Comparison of ENCODE assay signal across 12 mouse cellular contexts in genomic region chr12:12725075-12725474, GRCm38 (mm10).
DNase-seq lines count a peak whose midpoint lies in the region; ATAC-seq and TF ChIP-seq lines count a peak whose summit lies in the region.
"Had no signal": no experiment of that assay in that cellular context is flagged by ENCODE, and none has a peak within 500 bp of the region (broad histone marks: within the 10 kb centered on the region; RNA-seq: fewer than 3 reads in every experiment).

No protein-coding gene starts in this region.

- 0 out of 2 replicates have a peak overlapping the region, but pooled peaks have one; percentile 18 for H3K9ac ChIP-seq in forebrain, embryonic 13.5 days
- H3K9ac ChIP-seq in midbrain, embryonic 11.5 days (ENCODE audit: low read length) = peak overlapping the region; percentile 43
- no peak overlapping the region for H3K9ac ChIP-seq in kidney, embryonic 16.5 days (replicated peaks; ENCODE audit: low read length)

- H3K4me2 ChIP-seq in forebrain, embryonic 13.5 days = peak overlapping the region; percentile 42
- H3K4me2 ChIP-seq in midbrain, embryonic 11.5 days = peak overlapping the region; percentile 39
- H3K4me2 ChIP-seq in kidney, embryonic 16.5 days (replicated peaks; ENCODE audit: low read depth, low read length) = no peak overlapping the region

- peaks cover 11% of the 10 kb centered on the region; the same call in 1 of the 2 replicates for H3K27me3 ChIP-seq in E14TG2a.4 (ENCODE audit: insufficient read depth, low read length)
- H3K27me3 ChIP-seq in forebrain, embryonic 13.5 days = 0 out of 2 replicates have a peak, but pooled peaks cover 3% of the 10 kb centered on the region
- H3K27me3 ChIP-seq in midbrain, embryonic 11.5 days (ENCODE audit: control insufficient read depth, insufficient read depth, low read length) = peaks cover 6% of the 10 kb centered on the region; the same call in 1 of the 2 replicates
- no peaks in the 10 kb centered on the region for H3K27me3 ChIP-seq in kidney, embryonic 16.5 days (ENCODE audit: insufficient read depth, low read length)

- peaks cover 40% of the 10 kb centered on the region for H3K4me1 ChIP-seq in E14TG2a.4 (replicated peaks; ENCODE audit: low read depth, low read length)
- peaks cover 51% of the 10 kb centered on the region for H3K4me1 ChIP-seq in forebrain, embryonic 13.5 days
- peaks cover 42% of the 10 kb centered on the region for H3K4me1 ChIP-seq in midbrain, embryonic 11.5 days (ENCODE audit: control insufficient read depth, insufficient read depth, low read length)
- H3K4me1 ChIP-seq in kidney, embryonic 16.5 days (ENCODE audit: insufficient read depth, low read length) = no peaks in the 10 kb centered on the region

- peak; percentile 12; the same call in 1 of the 2 replicates for ATAC-seq in forebrain, embryonic 13.5 days
- ATAC-seq in midbrain, embryonic 11.5 days (ENCODE audit: low FRiP score) = peak; percentile 70
- no peak for ATAC-seq in kidney, embryonic 16.5 days (ENCODE audit: low FRiP score, low TSS enrichment)

- H3K4me3 ChIP-seq in E14TG2a.4 (replicated peaks; ENCODE audit: low read length) = peak overlapping the region; percentile 39
- H3K4me3 ChIP-seq in forebrain, embryonic 13.5 days = no peak overlapping the region
- peak overlapping the region; percentile 1; the same call in 1 of the 2 replicates for H3K4me3 ChIP-seq in midbrain, embryonic 11.5 days (ENCODE audit: low read depth, low read length)
- H3K4me3 ChIP-seq in kidney, embryonic 16.5 days (ENCODE audit: low read length) = no peak overlapping the region
- H3K4me3 ChIP-seq: left cerebral cortex, adult 2 months had no signal

- peak overlapping the region; percentile 70 for H3K27ac ChIP-seq in forebrain, embryonic 13.5 days
- peak overlapping the region; percentile 81 for H3K27ac ChIP-seq in midbrain, embryonic 11.5 days (ENCODE audit: low read depth, low read length)
- H3K27ac ChIP-seq in kidney, embryonic 16.5 days (ENCODE audit: low read length) = no peak overlapping the region
- H3K27ac ChIP-seq: left cerebral cortex, adult 2 months had no signal

- TF ChIP-seq CTCF in E14TG2a.4 (conservative IDR thresholded peaks at IDR 0.05; ENCODE audit: low read length) = no peak

- 3% methylated on average over 13 of the region's 13 CpGs for WGBS in forebrain, embryonic 13.5 days
- WGBS in midbrain, embryonic 11.5 days = 1% methylated on average over 13 of the region's 13 CpGs
- 33% methylated on average over 13 of the region's 13 CpGs for WGBS in kidney, embryonic 16.5 days

- H3K36me3 ChIP-seq in E14TG2a.4 (ENCODE audit: insufficient read depth, low read length) = no peaks in the 10 kb centered on the region
- H3K36me3 ChIP-seq in forebrain, embryonic 13.5 days (ENCODE audit: poor library complexity, severe bottlenecking) = no peaks in the 10 kb centered on the region
- no peaks in the 10 kb centered on the region for H3K36me3 ChIP-seq in midbrain, embryonic 11.5 days (ENCODE audit: control insufficient read depth, insufficient read depth, low read length)
- no peaks in the 10 kb centered on the region for H3K36me3 ChIP-seq in kidney, embryonic 16.5 days (ENCODE audit: insufficient read depth, low read length)

- no peaks in the 10 kb centered on the region for H3K9me3 ChIP-seq in E14TG2a.4 (ENCODE audit: low read length)
- no peaks in the 10 kb centered on the region for H3K9me3 ChIP-seq in forebrain, embryonic 13.5 days (replicated peaks)
- peaks cover 3% of the 10 kb centered on the region; the same call in 1 of the 2 replicates for H3K9me3 ChIP-seq in midbrain, embryonic 11.5 days (ENCODE audit: control insufficient read depth, low read length)
- 0 out of 2 replicates have a peak, but pooled peaks cover 6% of the 10 kb centered on the region for H3K9me3 ChIP-seq in kidney, embryonic 16.5 days (ENCODE audit: low read length)

- peak; percentile 61 to 68 for DNase-seq in cerebellum, postnatal 10 days
- no peak for DNase-seq in cerebellum, postnatal 25 days
- peak; percentile 98 for DNase-seq in midbrain, embryonic 11.5 days (ENCODE audit: low spot score, missing footprints)
- DNase-seq in thymus, postnatal 14 days = no peak
- DNase-seq in adrenal gland, postnatal 25 days = no peak
- DNase-seq: cerebellum, adult 9-10 months; lung, postnatal 4 days; right cerebral cortex, adult 18-20 months had no signal

Comparison
In these comparisons a context has a peak if more than half of its experiments do, and no peak if none do; other contexts are left out.
1. DNase-seq: peak in cerebellum, postnatal 10 days (2 of 2) and midbrain, embryonic 11.5 days (single experiment); none in cerebellum, postnatal 25 days (0 of 2), thymus, postnatal 14 days (single experiment) and adrenal gland, postnatal 25 days (single experiment).
2. H3K4me3 ChIP-seq: peak in E14TG2a.4 (single experiment) and midbrain, embryonic 11.5 days (single experiment); none in forebrain, embryonic 13.5 days (single experiment) and kidney, embryonic 16.5 days (single experiment).